Mouse (Mus musculus) stomach, postnatal 0 days (tissue): Measurements from ENCODE around the gene Zmym1.

Source experiments
- CTCF ChIP-seq: IDR thresholded peaks from 2 replicates; pipeline ENCODE4 v1.5.1; 2016; ENCODE audit warnings: antibody characterized with exemption, low read depth, mild to moderate bottlenecking, moderate library complexity
- EP300 ChIP-seq: optimal IDR thresholded peaks from 2 replicates; pipeline ENCODE3; 2016; ENCODE audit warnings: antibody characterized with exemption

DNA sequence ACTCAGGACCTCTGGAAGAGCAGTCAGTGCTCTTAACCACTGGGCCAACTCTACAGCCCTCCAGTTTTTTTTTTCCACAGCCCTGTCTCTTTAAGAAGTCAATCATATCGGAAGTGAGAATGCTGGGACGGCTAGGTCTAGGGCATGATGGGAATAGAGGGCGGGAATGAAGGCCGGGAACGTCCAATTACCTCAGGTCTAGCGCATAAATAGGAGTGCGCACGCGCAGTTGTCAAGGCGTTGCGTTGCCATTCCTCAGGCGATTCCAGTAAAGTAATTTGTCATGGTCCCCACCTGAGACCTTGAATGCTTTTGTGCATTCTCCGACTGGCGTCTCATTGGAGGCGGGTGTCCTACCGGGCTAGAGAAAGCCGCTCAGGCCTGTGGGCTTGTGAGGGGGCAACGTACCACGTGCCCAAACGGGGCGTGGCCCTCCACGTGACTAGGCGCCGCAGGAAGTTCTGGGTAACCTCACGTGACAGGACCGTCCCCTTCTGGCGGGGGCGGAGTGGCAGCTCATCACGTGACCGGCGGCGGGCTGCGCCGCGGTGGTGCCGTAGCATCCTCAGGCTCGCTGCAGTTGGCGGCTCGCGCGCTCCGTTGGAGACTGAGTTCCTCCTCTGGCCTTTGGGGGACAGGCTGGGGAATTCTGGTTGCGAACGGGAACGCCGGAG is 16.1 kb upstream of the Zmym1 start, which contains the start of gene Zmym6:
- peak; percentile 33 for TF ChIP-seq CTCF
- TF ChIP-seq EP300, result no peak
